Mouse (Mus musculus) thymus, adult 2 months (tissue): Measurements from ENCODE around the gene Ghrh.

Experiments used
- CTCF ChIP-seq: fragments of 200-500 bp; IDR thresholded peaks from 2 replicates; pipeline ENCODE4 v1.5.1; 2012; ENCODE audit warnings: mild to moderate bottlenecking, control low read depth, low read length, moderate library complexity, borderline replicate concordance; ENCODE audit not compliant: control insufficient read depth, poor library complexity, insufficient read depth; ENCODE audit errors: extremely low read depth
- POLR2A ChIP-seq: fragments of 200-500 bp; IDR thresholded peaks from 2 replicates; pipeline ENCODE4 v1.6.1; 2012; ENCODE audit warnings: mild to moderate bottlenecking, low read length, control low read depth, moderate library complexity; ENCODE audit not compliant: control insufficient read depth, poor library complexity, insufficient read depth; ENCODE audit errors: extremely low read depth

GRCm38 (mm10) chr2:157306091-157307032, 40.9 kb downstream of the Ghrh start:
- TF ChIP-seq CTCF, result no peak
- TF ChIP-seq POLR2A, result no peak
